Mouse (Mus musculus): Measurements from ENCODE around the gene Dlgap4.

Gene Dlgap4

DNA sequence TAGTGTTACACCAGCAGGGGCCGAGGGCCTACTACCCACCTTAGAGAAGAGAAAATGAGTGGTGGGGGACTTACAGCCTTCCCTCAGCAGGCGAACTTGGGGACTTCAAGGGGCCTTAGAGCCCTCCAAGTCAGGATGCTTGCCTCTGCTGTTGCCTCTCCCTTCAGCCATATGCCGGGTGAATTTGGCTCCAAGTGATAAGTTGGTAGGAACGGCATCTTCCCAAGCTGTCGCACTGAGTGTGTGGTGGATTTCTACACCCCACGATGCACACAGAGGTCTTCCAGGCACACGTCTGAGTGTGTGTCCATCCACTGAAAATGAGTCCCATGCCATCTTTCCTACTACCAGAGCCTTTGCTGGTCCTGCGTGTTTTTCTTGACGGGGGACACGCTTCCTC lies 49.7 kb downstream of the Dlgap4 start:
- no peak for DNase-seq

DNA sequence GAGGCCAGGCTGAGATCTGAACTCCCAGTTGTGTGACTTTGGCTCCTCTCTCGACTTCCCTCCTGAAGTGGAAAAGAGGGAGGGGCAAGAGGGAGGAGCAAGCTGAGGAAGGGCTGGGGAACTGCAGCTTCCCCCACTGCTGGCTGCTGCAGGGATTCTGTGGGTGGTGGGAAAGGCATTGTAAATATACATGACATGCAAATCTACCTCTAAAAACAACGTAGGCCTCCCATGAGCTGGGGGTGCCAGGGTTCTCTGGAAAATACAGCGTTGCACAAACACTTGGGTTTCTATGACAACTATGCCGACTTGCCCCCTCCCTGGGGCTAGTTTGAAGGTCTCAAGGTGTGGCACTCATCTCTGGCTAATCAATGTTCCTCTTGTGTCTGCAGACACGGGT lies 50.9 kb downstream of the Dlgap4 start:
- no peak for DNase-seq

DNA sequence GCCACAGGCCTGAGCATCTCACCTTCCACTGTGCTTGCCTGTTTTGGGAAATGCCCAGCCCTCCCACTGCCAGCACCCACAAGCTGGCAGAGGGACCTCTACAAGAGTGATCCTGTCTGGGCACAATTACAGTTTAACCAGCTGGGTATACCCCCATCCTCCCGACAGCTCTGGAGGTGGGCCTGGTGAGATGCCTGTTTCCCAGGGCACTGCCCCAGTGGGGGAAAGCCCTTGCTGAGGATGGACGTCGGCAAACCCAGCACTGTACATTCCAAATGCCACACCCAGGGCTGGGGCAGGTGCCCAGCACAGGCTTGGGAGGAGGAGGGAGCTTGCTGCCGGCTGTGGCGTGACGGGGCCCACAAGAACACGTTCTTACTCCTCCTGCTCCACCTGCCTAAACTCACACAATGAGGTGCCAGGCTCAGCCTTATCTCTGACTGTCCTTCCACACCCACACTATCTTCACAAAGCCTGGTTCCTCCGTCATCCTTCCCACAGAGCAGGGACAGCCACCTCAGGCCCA lies 51.6 kb downstream of the Dlgap4 start:
- no peak for DNase-seq

DNA sequence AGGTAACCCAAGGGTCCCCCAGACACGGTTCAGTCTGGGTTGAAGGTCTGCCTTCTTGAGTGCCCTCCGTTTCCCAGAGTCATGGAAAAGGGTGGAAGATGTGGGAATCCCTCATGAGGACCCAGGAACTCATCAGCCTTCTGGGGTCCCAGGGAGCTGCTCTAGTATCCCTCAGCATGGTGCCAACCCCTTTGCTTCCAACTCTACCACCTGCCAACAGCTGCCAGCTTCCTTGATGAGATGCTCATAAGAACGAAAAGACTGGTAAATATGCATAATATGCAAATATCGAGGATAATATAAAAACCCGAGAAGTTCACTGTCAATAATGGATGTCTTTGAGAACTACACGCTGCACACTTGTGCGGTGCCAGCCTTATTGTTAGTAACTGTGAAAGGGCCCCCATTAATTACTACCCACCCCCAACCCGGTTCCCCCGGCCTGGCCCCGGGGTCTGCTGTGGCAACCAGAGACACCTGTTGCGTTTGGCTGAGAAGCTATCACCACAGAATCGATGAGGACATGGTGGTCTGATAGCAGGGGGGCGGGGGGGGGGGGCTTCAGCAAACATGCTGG lies 52.2 kb downstream of the Dlgap4 start:
- no peak for DNase-seq

DNA sequence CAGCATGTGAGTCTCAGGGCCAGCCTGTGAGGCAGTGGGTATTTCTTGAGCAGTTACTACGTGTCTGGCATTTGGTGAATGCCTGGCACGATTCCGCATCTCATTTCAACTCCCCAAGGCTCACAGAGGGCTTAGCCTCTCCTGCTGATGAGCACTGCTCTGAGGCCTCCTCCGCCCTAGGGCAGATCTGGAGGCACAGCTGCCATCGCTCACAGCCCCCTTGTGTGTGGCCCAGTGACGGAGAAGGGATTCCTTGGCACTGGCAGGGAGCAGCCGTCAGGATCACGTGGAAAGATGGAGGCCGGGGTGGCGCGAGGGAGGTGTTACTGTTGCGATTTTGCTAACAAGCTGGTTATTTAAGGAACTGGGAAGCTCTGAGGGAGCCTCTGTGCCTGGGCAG lies 52.7 kb downstream of the Dlgap4 start:
- DNase-seq, result peak; percentile 10 to 58

DNA sequence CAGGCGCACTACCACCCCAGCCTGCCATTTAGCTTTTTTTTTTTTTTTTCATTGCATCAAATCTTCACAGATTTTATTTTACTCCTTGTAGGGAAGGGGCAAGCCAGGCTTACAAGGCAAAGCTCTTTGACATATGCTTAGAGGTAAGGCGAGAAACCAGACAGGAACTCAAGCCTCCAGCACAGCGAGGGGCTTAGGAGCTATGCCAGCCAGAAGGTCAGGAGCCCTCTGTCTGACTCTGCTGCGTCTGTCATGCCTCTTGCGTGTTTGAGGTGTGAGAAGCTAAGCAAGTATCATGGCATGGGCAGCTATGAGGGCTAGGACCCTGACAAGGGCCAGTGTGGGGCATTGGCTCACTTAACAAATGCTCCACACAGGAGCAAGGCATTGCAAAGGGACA lies 53.8 kb downstream of the Dlgap4 start:
- DNase-seq, result no peak

DNA sequence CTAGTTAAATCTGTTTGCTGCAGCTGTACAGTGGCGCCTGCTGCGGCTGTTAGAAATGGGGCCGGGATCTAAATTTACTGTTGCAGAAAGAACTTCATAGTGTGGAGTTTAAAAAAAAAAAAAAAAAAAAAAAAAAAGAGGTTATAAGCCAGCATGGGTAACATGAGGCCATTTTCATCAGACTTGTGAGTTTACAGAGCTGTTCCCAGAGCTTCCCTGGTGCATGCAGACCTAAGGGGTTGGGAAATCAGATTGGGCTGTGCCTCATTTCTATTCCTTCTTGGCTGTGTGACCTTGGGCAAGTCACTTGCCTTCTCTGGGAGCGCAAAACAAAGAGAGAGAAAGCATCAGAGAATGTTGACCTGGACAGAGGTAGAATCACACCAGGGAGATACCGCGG lies 55.1 kb downstream of the Dlgap4 start:
- no peak for DNase-seq

DNA sequence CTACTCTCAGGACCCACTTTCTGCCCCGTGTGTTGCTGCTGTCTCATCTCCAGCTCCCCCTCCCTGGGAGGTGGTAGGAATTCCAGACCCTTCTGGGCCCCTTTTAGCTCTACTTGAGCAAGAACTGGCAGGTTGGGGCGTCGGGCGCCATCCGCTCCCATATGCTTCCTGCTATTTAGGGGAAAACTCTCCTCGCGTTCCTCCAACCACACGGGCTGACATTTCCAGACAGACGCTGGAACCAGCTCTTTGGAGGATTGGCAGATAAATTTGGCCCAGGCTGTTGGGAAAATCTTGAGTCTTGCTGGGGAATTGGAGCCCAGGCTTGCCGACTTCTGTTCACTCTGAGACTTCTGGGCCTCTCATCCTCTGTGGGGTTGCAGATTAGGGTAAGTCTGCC lies 59.8 kb downstream of the Dlgap4 start:
- DNase-seq, result no peak

DNA sequence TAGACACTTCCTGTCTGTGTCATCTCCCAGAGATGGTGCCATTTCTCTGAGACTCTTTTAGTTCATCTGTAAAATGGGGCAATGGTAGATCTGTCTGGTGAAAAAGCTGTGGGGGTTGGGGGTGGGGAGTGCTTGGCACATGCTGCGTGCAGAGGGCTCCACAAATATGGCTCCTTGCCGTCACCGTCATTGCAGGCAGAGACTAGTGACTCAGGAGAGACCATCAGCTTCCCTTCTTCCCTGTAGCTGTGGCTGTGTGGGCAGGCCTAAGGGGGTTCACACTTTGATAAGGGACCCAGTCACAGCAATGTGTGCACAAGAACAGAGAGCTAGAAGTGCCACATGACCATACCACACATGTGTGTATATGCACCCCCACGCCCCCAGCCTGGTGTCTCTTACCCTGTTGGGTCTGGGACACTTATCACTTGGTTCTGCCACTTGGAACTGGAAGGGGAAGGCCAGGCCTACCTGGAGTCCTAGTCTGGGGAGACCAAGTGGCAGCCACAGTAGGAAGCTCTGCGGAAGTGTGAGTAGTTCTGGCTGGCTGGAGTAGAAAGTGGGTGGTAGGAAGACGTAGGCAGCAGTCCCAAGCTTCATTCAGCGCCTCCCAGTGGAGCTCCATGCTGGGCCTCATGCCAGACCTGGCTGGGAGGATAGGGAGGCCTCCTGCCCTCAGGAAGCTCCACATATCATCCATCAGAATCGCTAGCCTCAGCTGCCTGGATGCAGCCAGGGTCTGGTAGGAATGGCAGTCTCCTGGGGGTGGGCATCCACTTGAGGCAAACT lies 60.6 kb downstream of the Dlgap4 start:
- DNase-seq, result no peak

DNA sequence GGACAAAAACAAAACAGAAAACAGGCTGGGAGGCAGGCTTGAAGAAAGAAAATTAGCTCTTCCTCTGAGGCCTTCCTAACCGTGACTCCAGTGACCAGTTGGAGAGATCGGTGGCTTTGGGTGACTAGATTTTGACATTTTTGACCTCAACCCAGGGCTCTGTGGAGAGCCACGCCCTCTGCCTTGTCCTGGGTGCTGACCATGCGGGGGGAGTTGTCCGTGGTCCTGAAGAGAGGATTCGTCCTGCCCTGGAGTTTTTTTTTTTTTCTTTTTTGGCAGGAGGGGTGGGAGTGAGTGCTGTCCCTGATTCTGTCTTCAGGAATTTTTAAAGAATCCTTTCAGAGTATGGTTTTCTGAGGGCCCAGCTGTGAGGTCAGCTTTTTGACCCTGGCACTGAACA lies 63.4 kb downstream of the Dlgap4 start:
- DNase-seq, result peak in 1 of 2 experiments; percentile 39

DNA sequence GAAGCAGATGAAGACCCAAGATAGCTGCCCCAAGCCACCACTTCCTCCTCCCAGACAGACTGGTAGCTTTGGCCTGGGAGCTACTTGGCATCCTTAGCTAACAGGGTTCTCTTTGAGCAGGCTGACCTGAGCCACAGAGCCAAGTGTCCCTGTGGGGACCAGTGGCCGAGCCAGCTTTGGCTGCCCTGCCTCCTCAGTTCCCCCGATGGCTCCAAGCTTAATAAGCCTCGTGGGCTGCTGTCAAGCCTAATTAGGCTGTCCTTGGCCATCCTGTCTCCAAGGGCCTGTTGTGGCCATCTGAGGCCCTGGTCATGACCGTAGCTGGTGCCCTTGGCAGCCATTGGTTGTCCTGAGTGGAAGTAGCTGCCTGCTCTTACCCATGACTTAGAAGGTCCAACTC lies 64.6 kb downstream of the Dlgap4 start:
- DNase-seq, result no peak

DNA sequence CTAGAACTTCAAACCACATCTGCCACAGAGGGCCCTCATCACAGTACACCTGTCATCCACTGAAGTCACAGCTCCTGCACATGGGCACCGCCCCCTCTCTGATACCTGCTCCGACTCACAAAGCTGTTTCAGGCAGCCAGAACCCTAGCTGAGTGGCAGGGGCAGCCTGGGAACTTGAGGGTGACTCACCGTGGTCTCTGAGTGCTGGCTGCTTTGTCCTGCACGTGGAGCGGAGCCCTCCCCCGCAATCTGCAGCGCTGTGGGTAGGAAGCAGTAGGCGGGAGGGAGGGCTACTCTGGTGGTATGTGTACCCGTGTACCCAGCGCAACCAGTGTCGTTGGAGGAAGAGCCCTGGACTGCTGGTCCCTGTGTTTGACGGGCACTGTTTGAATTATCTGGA lies 69.5 kb downstream of the Dlgap4 start:
- no peak for DNase-seq

DNA sequence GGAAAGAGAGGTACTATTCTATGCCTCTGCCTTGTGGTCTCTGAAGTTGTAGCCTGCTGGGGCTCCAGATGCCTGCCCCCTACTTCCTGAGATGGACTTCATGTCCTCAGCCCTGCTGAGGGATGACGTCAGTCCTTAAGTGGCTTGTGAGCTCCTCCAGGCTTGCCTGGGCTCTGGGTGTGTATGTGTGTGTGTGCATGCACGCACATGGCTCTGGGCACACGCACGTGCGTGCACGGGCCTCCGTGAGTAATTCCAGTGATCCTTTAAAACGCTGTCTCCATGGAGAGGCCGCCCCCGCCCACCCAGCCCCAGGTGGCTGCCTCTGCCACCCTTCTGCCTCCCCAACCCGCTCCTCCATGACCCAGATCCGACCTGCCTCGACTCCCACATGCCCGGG lies 72.5 kb downstream of the Dlgap4 start:
- DNase-seq, result no peak

DNA sequence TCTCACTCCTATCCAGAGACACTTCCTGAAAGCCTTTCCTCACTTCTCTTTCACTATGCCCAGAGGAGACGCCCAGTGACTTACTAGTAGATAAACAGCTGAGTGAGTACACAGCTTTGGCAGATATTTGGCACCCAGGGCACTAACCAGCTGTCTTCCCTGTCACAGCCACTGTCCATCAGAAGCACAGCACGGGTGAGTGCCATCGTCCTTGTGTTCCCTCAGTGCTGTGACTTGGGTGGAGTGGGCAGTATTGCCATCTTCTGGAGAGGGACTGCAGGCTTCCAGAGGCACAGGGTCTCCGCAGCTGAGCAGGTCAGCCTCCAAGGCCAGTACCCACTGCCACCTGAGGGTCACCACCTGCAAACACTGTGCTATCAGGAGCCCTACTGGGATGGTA lies 73.2 kb downstream of the Dlgap4 start:
- DNase-seq, result no peak

DNA sequence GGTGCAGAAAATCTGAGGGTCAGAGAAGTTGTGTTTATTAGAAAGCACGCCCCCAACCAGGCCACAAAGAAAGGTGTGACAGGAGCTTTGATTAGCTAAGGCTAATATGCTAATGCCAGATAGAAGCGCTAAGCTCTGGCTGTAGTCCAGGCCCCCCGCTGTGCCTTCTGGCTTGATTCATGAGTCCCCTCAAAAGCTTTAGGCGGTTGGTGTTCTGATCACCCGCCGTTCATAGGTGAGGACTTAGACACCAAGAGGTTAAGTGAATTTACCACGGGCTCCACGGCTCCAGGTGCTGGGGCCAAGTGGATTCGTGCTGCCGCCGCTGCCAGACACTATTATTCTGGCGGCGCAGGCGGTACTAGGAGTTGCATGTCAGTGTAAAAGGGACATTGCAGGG lies 75.1 kb downstream of the Dlgap4 start:
- no peak for DNase-seq

DNA sequence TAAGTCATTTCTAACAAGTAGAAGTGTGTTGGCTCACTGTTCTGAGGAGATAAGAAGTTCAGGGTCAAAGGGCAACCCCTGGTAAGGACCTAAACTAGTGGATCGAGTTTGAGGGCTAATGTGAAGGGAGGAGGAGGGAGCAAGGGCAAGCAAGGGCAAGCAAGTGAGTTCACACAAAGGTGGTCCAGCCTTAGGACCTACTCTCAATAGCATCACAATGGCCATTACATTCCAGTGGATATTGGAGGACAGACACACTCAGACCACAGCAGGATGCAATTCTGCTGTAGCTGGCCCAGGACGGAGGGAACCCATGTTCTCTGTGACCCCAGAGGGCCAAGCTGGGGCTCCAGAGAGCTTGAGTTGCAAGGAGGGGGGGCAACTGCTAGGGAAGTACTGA lies 77.3 kb downstream of the Dlgap4 start:
- no peak for DNase-seq

DNA sequence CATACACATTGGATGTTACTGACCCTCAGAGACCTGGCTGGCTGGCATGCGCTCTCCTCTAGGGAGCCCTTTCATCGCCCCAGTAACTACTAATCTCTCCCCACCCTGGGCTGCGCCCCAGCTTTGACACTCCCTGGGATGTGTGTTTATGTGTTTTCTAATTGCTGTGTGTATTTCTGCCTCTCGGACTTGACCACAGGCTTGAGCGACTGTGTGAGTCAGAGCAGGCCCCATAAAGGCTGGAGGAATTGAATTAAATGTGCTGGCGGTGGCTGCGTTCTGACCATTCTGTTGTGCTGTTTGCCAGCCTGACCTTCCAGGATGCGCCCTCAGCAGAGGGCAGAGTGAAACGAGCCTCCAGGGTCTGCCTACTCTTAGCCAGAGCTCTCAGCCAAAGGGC lies 78.2 kb downstream of the Dlgap4 start:
- no peak for DNase-seq

DNA sequence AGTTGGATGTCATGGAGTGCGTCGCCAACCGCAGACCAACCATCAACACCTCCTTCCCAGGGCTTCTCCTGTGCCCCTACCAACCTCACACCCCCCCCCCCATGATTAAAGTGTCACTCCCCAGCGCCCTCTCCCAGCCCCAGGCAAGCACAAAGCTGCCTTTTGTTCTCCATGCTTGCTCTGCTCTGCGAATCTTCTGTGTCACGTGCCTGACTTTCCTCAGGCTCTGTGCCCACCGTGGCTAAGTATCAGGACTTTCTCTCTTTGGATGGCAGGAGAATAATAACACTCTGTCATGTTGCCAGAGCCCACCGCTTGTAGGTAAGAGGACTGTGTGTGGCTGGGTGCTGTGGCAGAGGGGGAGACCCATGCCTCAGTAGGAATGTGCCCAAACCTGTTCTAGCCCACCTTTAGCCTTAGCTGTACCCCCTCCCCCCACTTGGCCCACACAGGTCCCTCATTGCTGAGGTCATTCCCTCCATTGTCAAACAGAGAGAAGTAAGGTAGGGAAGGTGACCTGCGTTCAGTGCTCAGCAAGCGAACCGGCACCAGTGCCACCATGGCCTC lies 79.8 kb downstream of the Dlgap4 start:
- DNase-seq, result no peak

DNA sequence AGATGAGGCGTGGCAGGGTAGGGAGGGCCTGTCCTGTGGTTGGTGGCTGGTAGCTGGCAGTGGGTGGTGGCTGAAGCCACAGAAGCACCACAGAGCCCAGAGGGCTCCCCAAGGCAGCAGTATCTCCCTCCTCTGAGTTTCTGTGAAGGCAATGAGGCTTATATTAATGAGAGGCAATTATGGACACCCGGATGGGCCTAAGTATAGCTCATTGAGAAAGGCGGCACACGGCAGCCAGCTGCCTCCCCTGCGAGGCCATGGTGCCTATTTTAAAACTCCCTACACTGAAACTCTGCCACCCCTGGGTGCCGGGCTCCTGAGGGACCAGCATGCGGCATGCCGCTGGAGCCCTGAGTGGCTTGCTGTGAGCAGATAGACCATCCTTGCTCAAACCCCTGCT lies 83.8 kb downstream of the Dlgap4 start:
- no peak for DNase-seq

DNA sequence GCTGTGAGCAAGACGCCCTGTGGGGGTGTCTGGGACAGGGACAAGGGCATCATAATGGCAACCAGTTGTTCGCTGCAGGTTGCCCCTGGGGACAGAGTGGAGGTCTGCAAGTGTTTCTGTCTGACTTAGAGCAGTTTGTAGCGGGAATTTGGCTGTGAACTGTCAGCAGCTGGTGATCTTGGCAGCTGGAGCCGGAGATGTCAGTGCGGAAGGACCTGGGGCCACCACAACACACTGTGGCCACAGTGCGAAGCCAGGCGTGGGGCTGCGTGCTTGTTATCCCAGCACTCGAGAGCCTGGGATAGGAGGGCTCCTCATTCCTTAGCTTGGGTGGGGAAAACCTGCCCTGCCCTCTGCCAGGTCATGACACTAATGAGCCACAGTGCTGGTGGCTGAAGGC lies 84.7 kb downstream of the Dlgap4 start:
- DNase-seq, result peak in 1 of 2 experiments; percentile 50

DNA sequence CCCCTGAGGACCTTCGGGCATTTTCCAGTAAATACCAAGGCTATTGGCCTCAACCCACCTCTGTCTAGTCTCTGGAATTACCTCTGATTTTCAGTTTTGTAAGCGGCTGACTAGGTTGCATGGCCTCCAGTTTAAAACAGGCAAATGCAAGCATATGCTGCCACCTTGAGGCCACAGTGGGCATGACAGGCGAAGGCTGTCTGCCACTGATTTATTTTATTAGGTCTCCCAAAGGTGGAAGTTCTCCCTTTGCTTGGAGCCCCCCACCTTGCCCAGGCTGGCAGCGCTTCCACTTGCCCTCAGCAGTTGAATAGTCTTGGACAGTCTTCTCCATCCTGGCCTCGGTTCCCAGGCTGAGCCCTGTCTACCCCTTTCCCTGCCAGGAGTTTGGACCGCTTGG lies 92.0 kb downstream of the Dlgap4 start:
- DNase-seq, result peak; percentile 68 to 83

DNA sequence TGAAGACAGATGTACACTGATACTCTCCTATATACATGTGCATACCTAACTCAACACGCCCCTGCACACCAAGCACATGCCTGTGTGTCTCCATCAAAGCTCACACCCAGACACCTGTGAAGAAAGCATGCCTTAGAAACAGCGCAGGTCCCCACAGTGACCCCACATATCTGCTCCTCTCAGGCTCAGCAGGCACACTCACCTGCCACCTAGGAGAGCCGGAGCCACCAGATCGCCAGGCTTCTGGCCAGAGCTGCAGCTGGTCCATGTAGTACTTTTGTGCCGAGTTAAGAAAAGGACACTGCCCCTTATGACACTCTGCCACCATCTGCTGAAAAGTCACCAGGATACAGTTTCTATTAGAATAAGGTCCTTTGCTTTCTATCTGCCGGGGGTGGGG lies 103.2 kb downstream of the Dlgap4 start:
- no peak for DNase-seq

DNA sequence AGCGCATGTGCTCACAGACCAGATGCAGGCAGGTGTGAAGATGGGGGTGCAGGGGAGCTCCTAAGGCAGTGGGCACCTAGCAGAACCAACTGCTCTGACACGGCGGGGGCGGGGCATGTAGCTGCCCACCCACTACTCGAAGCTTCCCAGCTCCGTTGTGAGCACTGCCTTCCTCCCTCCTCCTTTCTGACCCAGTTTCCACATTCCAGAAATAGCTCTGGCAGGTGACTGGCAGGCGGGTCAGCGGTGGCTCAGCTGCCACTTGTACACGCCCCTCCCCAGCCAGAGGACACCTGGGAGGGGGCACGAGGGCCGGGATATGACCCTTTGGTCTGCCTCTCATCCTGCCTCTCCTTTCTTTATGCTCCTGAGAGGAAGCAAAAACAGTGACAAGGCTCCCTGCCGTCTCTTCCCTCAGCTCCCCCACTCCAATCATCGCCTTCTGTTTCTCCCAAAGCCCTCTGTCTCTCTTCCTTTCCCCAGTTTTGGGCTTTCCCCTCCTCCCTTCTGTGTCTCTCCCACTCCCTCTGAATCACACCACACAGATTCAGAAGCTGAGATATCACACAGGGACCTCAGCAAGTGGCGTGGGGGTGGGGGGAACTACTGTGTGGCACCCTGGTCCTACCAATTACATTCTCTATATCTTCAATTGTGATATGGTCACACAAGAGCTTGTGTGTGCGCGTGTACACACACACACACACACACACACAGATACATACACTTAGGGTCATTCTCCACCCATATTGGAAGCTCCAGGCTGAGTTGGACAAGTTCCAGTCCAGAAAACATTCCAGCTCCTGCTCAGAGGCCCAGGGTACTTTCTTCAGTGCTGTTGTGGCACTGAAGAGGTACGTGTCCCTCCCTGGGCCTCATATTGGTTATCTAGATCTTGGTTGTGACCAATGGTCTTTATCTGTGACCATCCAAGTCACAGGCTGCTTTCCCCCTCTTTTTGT lies 104.1 kb downstream of the Dlgap4 start:
- DNase-seq, result peak; percentile 52 to 80
